11 mouse cellular contexts compared by ENCODE assay signal in the genomic region with DNA sequence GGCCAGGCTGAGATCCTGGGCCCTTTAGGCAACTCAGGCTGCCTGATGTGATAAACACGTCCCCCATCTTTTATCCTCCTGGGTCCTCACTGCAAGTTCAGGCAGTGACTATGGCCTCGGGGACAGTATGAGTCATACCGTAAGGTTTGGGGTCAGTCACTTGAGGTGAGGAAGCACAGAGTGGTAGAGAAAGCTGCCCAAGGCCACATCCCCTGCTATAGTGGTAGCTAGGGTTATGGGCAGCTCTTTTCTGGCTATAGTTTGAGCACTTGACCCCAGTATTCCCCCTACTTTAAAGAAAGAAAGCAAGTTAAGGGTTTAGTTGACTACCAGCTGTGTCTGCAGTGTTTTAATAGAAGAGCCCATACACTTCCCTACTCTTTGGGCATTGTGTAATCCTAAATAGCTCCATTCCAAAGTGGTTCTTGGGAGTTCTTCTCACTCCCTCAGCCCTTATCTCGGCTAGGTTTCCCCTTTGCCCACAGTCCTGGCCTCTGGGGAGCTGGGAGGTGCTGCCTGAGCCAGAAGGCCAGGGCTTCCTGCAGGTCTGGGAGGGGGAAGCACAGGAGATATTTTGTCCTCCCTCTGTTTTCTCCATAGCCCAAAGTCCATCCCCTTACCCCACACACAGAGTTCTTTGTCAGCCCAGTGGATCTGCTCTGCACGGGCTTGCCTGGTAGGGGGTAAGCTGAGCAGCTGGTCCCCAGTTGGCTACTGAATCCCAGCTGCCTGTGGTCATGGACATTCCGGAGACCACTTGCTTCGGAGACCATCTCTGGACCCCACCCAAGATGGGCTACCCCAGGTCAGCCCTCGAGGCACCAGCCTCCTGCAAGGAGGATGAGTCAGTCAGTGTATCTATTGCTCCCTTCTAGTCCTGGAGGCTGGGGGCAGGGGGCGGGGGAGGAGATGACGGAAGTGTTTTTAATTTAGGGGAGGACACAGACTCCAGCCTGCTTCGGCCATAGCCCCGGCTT. TPM values are rescaled to one million over a fixed set of nuclear protein-coding genes. Genes with fewer than 3 reads are reported as not detected.
A peak's percentile ranks its signal among the peaks of the same experiment; 100 is the strongest.
DNase-seq lines count a peak whose midpoint lies in the region; ATAC-seq lines count a peak whose summit lies in the region.
"Had no signal": no experiment of that assay in that cellular context is flagged by ENCODE, and none has a peak within 500 bp of the region (broad histone marks: within the 10 kb centered on the region; RNA-seq: fewer than 3 reads in every experiment).

No protein-coding gene starts in this region.

- H3K4me1 ChIP-seq in heart, embryonic 11.5 days (ENCODE audit: control insufficient read depth, insufficient read depth, low read length) = peaks cover 36% of the 10 kb centered on the region

- H3K36me3 ChIP-seq in heart, embryonic 11.5 days (ENCODE audit: control insufficient read depth, insufficient read depth, low read length) = no peaks in the 10 kb centered on the region

- no peaks in the 10 kb centered on the region for H3K27me3 ChIP-seq in heart, embryonic 11.5 days (ENCODE audit: control insufficient read depth, insufficient read depth, low read length)

- 30% methylated on average over 12 of the region's 12 CpGs for whole genome bisulfite sequencing in heart, embryonic 11.5 days (ENCODE audit: insufficient replicate concordance)

- no peak overlapping the region for H3K9ac ChIP-seq in heart, embryonic 11.5 days (ENCODE audit: low read depth, low read length)

- no peak for DNase-seq in heart, adult 8-10 months (ENCODE audit: low spot score)
- DNase-seq in 3134 (ENCODE audit: extremely low read depth, insufficient read length, low spot score) (peak; percentile 75), adipocyte (ENCODE audit: low spot score) (peak; percentile 84)
- DNase-seq in kidney, postnatal 10 days = peak; percentile 28
- no peak for DNase-seq in spleen, adult 12 weeks (ENCODE audit: low spot score)
- DNase-seq in embryo, embryonic 11 days = no peak
- DNase-seq in thymus, postnatal 0 days (ENCODE audit: low spot score) = no peak
- DNase-seq: cerebellum, postnatal 25 days had no signal

- H3K4me2 ChIP-seq in heart, embryonic 11.5 days = no peak overlapping the region

- no peak overlapping the region for H3K4me3 ChIP-seq in heart, embryonic 11.5 days (ENCODE audit: low read depth, low read length)

- no peak for ATAC-seq in heart, embryonic 11.5 days (replicated peaks; ENCODE audit: insufficient number of reproducible peaks, low FRiP score, low TSS enrichment)
- ATAC-seq: midbrain, embryonic 16.5 days had no signal

- H3K27ac ChIP-seq in heart, embryonic 11.5 days (ENCODE audit: low read depth, low read length) = peak overlapping the region; percentile 30; the same call in 1 of the 2 replicates

- no peaks in the 10 kb centered on the region for H3K9me3 ChIP-seq in heart, embryonic 11.5 days (replicated peaks; ENCODE audit: control insufficient read depth, low read length)
- H3K9me3 ChIP-seq: G1E had no signal

RNA-seq across cellular contexts. Expression of a gene that starts 12.4 kb away (rescaled TPM):
- polyA plus RNA-seq in heart, embryonic 11.5 days (2014; fragmentation: Nextera tagmentation; extraction: Ambion mirVana) = 3.5 and 5.6 TPM in 2 replicates
- 1 to 10 TPM; 1.2 to 2.0 (median 1.9) TPM for total RNA-seq in heart, adult 8-10 months (2022)
- polyA plus RNA-seq in thymus, postnatal 0 days (2015; fragmentation: Nextera tagmentation; extraction: Ambion mirVana) = 6.9 and 8.9 TPM in 2 replicates

RNA-seq across cellular contexts. Expression of a gene that starts 26.3 kb away (rescaled TPM):
- 0.79 and 1.1 TPM in 2 replicates for polyA plus RNA-seq in heart, embryonic 11.5 days (2014; fragmentation: Nextera tagmentation; extraction: Ambion mirVana)
- total RNA-seq in heart, adult 8-10 months (2022) = 10 to 100 TPM in 3 of 4 experiments, 1 to 10 TPM in 1; 9.3 to 20.1 (median 13.2) TPM
- polyA plus RNA-seq in thymus, postnatal 0 days (2015; fragmentation: Nextera tagmentation; extraction: Ambion mirVana) = 56.9 and 59.8 TPM in 2 replicates
- total RNA-seq: G1E had no signal

RNA-seq across cellular contexts. Expression of a gene that starts 28.6 kb away (rescaled TPM):
- polyA plus RNA-seq in heart, embryonic 11.5 days (2014; fragmentation: Nextera tagmentation; extraction: Ambion mirVana) = 4.2 and 4.4 TPM in 2 replicates
- 10 to 100 TPM; 15.9 to 18.6 (median 17.0) TPM for total RNA-seq in heart, adult 8-10 months (2022)
- polyA plus RNA-seq in thymus, postnatal 0 days (2015; fragmentation: Nextera tagmentation; extraction: Ambion mirVana) = 4.9 and 5.9 TPM in 2 replicates

RNA-seq across cellular contexts. Expression of a gene that starts 43.1 kb away (rescaled TPM):
- 11.2 and 11.8 TPM in 2 replicates for polyA plus RNA-seq in heart, embryonic 11.5 days (2014; fragmentation: Nextera tagmentation; extraction: Ambion mirVana)
- 10 to 100 TPM; 24.1 to 39.8 (median 32.0) TPM for total RNA-seq in heart, adult 8-10 months (2022)
- 22.0 and 23.5 TPM in 2 replicates for polyA plus RNA-seq in thymus, postnatal 0 days (2015; fragmentation: Nextera tagmentation; extraction: Ambion mirVana)

RNA-seq across cellular contexts. Expression of a gene that starts 43.1 kb away (rescaled TPM):
- 3.0 and 3.5 TPM in 2 replicates for polyA plus RNA-seq in heart, embryonic 11.5 days (2014; fragmentation: Nextera tagmentation; extraction: Ambion mirVana)
- 10 to 100 TPM; 10.7 to 19.1 (median 12.1) TPM for total RNA-seq in heart, adult 8-10 months (2022)
- 1.2 and 1.3 TPM in 2 replicates for polyA plus RNA-seq in thymus, postnatal 0 days (2015; fragmentation: Nextera tagmentation; extraction: Ambion mirVana)
- polyA plus RNA-seq: G1E had no signal

Comparison
In these comparisons a context has a peak if more than half of its experiments do, and no peak if none do; other contexts are left out.
1. DNase-seq: peak in 3134 (single experiment), adipocyte (single experiment) and kidney, postnatal 10 days (single experiment); none in heart, adult 8-10 months (single experiment), spleen, adult 12 weeks (single experiment), embryo, embryonic 11 days (single experiment) and thymus, postnatal 0 days (single experiment).
2. RNA of a gene that starts 26.3 kb away (polyA plus RNA-seq): 56.9 to 59.8 TPM in thymus, postnatal 0 days; 0.79 to 1.1 TPM in heart, embryonic 11.5 days; every median in the first group is over 10 times any median in the second.